Mouse (Mus musculus): ENCODE measurements around the gene Angpt4. TPM values are rescaled to one million over a fixed set of nuclear protein-coding genes. Genes with fewer than 3 reads are reported as not detected.

Gene Angpt4
- polyA plus RNA-seq, 1 experiment: 0.57 TPM

DNA sequence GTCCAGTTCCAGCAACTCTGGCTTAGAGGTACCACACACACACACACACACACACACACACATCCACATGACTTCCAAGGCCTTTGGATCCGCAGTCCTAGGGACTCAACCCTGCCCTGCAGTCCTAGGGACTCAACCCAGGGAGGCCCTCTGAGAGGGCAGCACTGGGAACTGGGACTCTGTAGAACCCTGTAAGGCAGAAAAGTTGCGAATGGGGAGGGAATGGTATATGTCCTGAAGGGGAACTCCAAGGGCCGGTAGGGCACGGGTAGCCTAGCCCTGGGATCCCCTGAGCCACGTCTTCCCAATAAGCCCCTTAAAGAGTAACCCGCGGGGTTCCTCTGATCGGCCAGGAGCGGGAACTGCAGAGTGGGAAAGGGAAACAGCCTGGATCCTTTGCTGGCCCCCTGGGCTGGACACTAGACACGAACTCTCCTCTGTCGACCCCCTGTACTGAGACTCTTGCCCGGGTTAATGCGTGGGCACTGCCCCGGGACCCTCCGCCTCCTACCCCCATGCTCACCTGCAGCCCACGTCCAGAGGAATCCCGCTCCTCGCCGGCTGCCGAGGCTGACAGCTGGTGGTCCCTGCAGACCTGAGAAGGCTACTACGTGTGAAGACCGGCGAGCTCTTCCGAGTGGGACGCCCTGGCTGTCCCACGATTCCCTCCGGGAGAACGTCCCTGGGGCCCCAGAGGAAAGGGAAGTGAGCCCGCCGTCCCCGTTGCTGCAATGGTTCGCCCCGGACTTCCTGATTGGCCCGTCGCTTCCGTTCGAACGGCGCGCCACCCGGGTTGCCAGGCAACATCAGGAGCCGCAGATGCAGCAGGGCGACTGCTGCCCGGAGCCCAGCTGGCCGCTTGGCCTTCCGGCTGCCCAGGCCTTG lies 68.7 kb downstream of the Angpt4 start, which contains the start of gene Fam110a:
TSS of gene Fam110a (minus strand) at position 750 of the 885 bp plus-strand sequence.
- Histone ChIP-seq H3K4me1 (ENCODE audit: control insufficient read depth, insufficient read depth, insufficient read length) (peaks cover 17% of the 10 kb centered on the region; the same call in 1 of the 2 replicates), H3K4me3 (ENCODE audit: extremely low read depth, insufficient read depth, insufficient read length) (peak within 1 kb of the TSS; percentile 83), H3K27me3 (ENCODE audit: control insufficient read depth, insufficient read depth, low read length) (no peaks in the 10 kb centered on the region), H3K27ac (ENCODE audit: insufficient read depth, low read length) (no peak within 1 kb of the TSS), H3K36me3 (ENCODE audit: control insufficient read depth, insufficient read depth, low read length) (no peaks in the 10 kb centered on the region)
- peak; percentile 45 to 86 for DNase-seq (ENCODE audit: low read depth in 1 of 2, low spot score in 2 of 2)
- under 1% methylated on average over 46 of the region's 46 CpGs for WGBS
- no peak for TF ChIP-seq POLR2A (IDR thresholded peaks at IDR 0.05; ENCODE audit: low read depth, low read length)
- TF ChIP-seq CTCF (IDR thresholded peaks at IDR 0.05; ENCODE audit: extremely low read depth, insufficient read depth, insufficient read length, insufficient replicate concordance): no peak

DNA sequence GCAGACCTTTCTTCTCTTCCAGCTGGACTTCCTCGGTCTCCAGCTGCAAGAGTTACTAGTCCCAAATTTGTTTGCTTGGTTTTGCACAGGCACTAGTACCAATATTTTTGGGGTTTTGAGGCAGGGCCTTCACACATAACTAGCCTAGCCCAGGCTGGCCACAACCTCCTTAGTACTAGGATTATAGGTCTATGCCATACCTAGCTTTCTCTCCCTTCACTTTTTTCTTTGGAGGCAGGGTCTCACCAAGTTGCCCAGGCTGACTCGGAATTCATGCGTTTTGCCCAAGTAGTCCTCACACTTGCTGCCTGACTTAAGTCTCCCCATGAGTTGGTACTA lies 69.3 kb downstream of the Angpt4 start:
- no peaks in the 10 kb centered on the region for H3K36me3 ChIP-seq (ENCODE audit: control insufficient read depth, insufficient read depth, low read length)
- peaks cover 17% of the 10 kb centered on the region; the same call in 1 of the 2 replicates for H3K4me1 ChIP-seq (ENCODE audit: control insufficient read depth, insufficient read depth, insufficient read length)
- H3K27ac ChIP-seq (ENCODE audit: insufficient read depth, low read length): no peak overlapping the region
- H3K27me3 ChIP-seq (ENCODE audit: control insufficient read depth, insufficient read depth, low read length): no peaks in the 10 kb centered on the region
- H3K4me3 ChIP-seq (ENCODE audit: extremely low read depth, insufficient read depth, insufficient read length): peak overlapping the region; percentile 83; the same call in 1 of the 2 replicates
- TF ChIP-seq CTCF (IDR thresholded peaks at IDR 0.05; ENCODE audit: extremely low read depth, insufficient read depth, insufficient read length, insufficient replicate concordance): no peak
- no peak for TF ChIP-seq POLR2A (IDR thresholded peaks at IDR 0.05; ENCODE audit: low read depth, low read length)
- no peak for DNase-seq (ENCODE audit: low read depth in 1 of 2, low spot score in 2 of 2)
- WGBS: 47% methylated on average over 3 of the region's 3 CpGs

GRCm38 (mm10) chr2:151981268-151981667 lies 70.3 kb downstream of the Angpt4 start:
- Histone ChIP-seq H3K4me3 (ENCODE audit: extremely low read depth, insufficient read depth, insufficient read length) (no peak overlapping the region), H3K4me1 (ENCODE audit: control insufficient read depth, insufficient read depth, insufficient read length) (peaks cover 17% of the 10 kb centered on the region; the same call in 1 of the 2 replicates), H3K36me3 (ENCODE audit: control insufficient read depth, insufficient read depth, low read length) (no peaks in the 10 kb centered on the region), H3K27me3 (ENCODE audit: control insufficient read depth, insufficient read depth, low read length) (no peaks in the 10 kb centered on the region), H3K27ac (ENCODE audit: insufficient read depth, low read length) (no peak overlapping the region)
- 25% methylated on average over 6 of the region's 6 CpGs for WGBS
- no peak for TF ChIP-seq POLR2A (IDR thresholded peaks at IDR 0.05; ENCODE audit: low read depth, low read length)
- no peak for TF ChIP-seq CTCF (IDR thresholded peaks at IDR 0.05; ENCODE audit: extremely low read depth, insufficient read depth, insufficient read length, insufficient replicate concordance)
- no peak for DNase-seq (ENCODE audit: low read depth in 1 of 2, low spot score in 2 of 2)

- H3K4me1 ChIP-seq (ENCODE audit: control insufficient read depth, insufficient read depth, insufficient read length): peaks cover 17% of the 10 kb centered on the region; the same call in 1 of the 2 replicates
- H3K27ac ChIP-seq (ENCODE audit: insufficient read depth, low read length): no peak overlapping the region
- no peaks in the 10 kb centered on the region for H3K27me3 ChIP-seq (ENCODE audit: control insufficient read depth, insufficient read depth, low read length)
- TF ChIP-seq CTCF (IDR thresholded peaks at IDR 0.05; ENCODE audit: extremely low read depth, insufficient read depth, insufficient read length, insufficient replicate concordance) (no peak), POLR2A (IDR thresholded peaks at IDR 0.05; ENCODE audit: low read depth, low read length) (no peak)
- H3K36me3 ChIP-seq (ENCODE audit: control insufficient read depth, insufficient read depth, low read length): no peaks in the 10 kb centered on the region
- no peak for DNase-seq (ENCODE audit: low read depth in 1 of 2, low spot score in 2 of 2)
- no peak overlapping the region for H3K4me3 ChIP-seq (ENCODE audit: extremely low read depth, insufficient read depth, insufficient read length)
Observed at GRCm38 (mm10) chr2:151982476-151982875, 71.5 kb downstream of the Angpt4 start.

DNA sequence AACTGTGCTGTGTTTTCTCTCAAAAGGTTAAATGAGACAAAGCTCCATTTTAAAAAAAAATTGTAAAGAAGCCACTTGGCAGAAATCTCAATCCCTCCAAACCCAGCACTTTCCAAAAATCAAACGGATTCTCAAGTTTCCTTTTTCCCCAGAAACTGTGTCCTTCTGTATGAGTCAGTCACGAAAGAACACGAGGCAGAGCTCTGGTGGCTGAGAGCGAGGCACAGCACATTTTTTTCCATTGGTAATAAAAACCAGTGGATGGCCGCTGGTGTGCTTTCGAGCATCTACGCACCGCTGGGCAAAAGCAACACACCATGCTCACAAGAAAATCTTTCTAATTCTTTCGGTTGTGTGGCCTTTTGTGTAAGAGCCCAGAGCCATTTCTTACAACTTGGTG lies 73.0 kb downstream of the Angpt4 start:
- H3K27ac ChIP-seq (ENCODE audit: insufficient read depth, low read length): no peak overlapping the region
- H3K4me3 ChIP-seq (ENCODE audit: extremely low read depth, insufficient read depth, insufficient read length): no peak overlapping the region
- peaks cover 4% of the 10 kb centered on the region; the same call in 1 of the 2 replicates for H3K4me1 ChIP-seq (ENCODE audit: control insufficient read depth, insufficient read depth, insufficient read length)
- no peaks in the 10 kb centered on the region for H3K36me3 ChIP-seq (ENCODE audit: control insufficient read depth, insufficient read depth, low read length)
- WGBS: 50% methylated on average over 9 of the region's 9 CpGs
- no peak for DNase-seq (ENCODE audit: low read depth in 1 of 2, low spot score in 2 of 2)
- TF ChIP-seq CTCF (IDR thresholded peaks at IDR 0.05; ENCODE audit: extremely low read depth, insufficient read depth, insufficient read length, insufficient replicate concordance): no peak
- no peak for TF ChIP-seq POLR2A (IDR thresholded peaks at IDR 0.05; ENCODE audit: low read depth, low read length)
- no peaks in the 10 kb centered on the region for H3K27me3 ChIP-seq (ENCODE audit: control insufficient read depth, insufficient read depth, low read length)

- WGBS: 20% methylated on average over 7 of the region's 7 CpGs
- Histone ChIP-seq H3K27me3 (ENCODE audit: control insufficient read depth, insufficient read depth, low read length) (no peaks in the 10 kb centered on the region), H3K4me1 (ENCODE audit: control insufficient read depth, insufficient read depth, insufficient read length) (no peaks in the 10 kb centered on the region), H3K27ac (ENCODE audit: insufficient read depth, low read length) (no peak overlapping the region), H3K4me3 (ENCODE audit: extremely low read depth, insufficient read depth, insufficient read length) (no peak overlapping the region), H3K36me3 (ENCODE audit: control insufficient read depth, insufficient read depth, low read length) (no peaks in the 10 kb centered on the region)
- DNase-seq (ENCODE audit: low read depth in 1 of 2, low spot score in 2 of 2): no peak
- no peak for TF ChIP-seq CTCF (IDR thresholded peaks at IDR 0.05; ENCODE audit: extremely low read depth, insufficient read depth, insufficient read length, insufficient replicate concordance)
- no peak for TF ChIP-seq POLR2A (IDR thresholded peaks at IDR 0.05; ENCODE audit: low read depth, low read length)
Observed at GRCm38 (mm10) chr2:151985426-151986172, 74.6 kb downstream of the Angpt4 start.

Measured in spleen, adult 2 months (tissue).